Mouse (Mus musculus): Measurements from ENCODE around the gene Gab1.

DNA sequence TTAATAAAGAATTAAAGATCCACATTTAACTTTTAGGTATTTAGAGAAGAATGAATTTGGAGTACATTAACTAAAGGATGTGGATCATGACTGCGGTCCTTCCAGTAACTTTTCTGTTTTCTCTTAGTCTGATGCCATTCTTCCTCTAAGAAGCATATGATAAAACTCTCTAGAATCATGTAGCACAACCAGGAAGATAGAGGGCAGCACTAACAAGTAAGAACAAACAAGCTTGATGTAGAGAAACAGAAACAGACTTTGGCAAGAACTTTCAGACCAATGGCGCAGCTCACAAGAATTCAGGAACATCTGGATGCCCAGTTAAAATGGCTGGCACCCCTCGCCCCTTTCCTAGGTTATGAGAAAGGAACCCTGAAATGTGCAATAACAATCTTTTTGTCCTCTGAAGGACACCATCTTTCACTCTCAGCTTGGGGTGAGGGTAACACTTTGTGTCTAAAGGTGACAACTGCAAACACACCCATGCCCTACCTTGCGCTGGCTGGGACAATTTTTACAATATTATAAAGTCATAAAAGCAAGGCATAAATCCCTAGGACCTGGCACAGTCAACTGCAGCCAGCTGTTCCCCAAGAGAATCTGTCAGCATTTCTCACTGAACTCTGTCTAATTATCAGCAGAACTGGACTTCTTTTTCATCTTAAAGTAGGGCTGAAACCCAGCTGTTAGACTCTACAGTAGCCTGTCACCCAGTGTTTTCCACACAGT lies 107.4 kb downstream of the Gab1 start:
- TF ChIP-seq CTCF (IDR thresholded peaks at IDR 0.05; ENCODE audit: low read depth, low read length) (no peak), POLR2A (IDR thresholded peaks at IDR 0.05; ENCODE audit: borderline replicate concordance, low read depth, low read length) (no peak)

Data from bone marrow macrophage, adult 2 months (primary cell).